Mouse (Mus musculus) embryo, embryonic 10 days (tissue): ENCODE measurements around the gene Kifc3.
A peak's percentile ranks its signal among the peaks of the same experiment; 100 is the strongest.

Source experiments
- DNase-seq: peaks from one replicate; pipeline ENCODE4 v3.0.0-alpha.2; 2015; ENCODE audit warnings: low spot score

The Kifc3 gene

DNA sequence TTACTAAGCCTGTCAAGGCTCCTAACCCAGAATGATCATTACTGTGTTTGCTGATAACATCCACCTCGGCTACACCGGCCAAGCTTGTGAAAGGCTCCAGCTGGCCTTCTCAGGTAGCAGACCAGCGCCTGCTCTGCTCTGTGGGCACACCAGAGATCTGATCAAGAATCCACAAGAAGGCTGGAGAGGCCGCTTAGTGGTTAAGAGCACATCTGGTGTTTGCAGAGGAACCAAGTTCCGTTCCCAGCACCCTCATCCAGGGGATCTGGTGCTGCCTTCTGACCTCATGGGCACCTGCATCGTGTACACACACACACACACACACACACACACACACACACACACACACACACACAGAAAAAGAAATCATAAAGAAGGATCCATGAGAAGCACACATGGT, 46.5 kb downstream of the Kifc3 start:
- no peak for DNase-seq

DNA sequence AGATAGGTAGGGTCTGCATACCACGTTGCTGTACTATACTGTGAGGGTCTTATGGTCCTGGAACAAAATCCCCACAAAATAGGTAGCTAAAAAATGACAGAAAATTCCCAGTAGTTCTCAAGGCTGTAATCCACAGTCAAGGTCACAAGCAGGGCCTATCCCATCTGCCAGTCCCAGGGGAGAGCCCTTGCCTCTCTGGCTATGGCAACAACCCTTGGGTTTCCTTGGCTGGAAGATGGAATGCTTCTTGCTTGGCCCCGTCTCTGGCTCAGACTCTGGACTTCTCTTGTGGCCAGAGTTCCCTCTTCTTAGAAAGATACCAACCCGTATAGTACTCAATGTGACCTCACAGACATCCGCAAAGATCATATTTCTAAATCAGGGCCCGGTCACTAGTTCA, 47.3 kb downstream of the Kifc3 start:
- no peak for DNase-seq

DNA sequence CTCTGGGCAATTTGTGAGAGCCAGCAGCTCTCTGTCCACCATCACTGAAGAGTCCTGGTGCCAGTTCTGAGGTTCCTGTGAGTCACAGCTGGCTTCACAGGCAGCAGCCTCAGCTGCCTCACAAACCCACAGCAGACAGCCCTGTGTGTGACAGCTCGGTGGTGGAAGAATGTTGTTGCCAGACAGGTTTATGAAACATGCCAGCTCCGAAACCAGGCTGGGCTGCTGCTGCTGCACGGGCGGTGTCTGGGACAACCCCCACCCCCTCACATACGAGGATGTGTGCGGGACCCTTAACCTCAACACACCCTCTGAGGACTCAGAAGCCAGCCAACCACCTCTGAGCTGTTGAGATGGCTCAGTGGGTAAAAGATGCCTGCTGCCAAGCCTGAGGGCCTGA, 48.0 kb downstream of the Kifc3 start:
- DNase-seq, result no peak

DNA sequence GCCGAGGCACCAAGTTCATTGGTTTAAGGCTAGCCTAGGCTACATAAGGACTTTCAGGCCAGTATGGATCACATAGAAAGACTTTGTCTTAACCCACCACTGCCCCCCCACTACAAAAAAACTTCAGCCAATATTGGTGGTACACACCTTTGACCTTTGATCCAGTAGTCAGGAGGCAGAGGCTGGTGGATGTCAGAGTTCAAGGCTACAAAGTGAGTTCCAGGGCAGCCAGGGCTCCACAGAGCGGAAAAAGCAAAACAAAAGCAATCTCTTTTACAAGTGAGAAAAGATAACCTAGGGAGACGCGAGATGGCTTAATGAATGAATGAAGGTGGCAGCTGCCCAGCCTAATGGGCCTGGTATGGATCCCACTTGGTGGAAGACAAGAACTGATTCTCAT, 48.6 kb downstream of the Kifc3 start:
- no peak for DNase-seq

DNA sequence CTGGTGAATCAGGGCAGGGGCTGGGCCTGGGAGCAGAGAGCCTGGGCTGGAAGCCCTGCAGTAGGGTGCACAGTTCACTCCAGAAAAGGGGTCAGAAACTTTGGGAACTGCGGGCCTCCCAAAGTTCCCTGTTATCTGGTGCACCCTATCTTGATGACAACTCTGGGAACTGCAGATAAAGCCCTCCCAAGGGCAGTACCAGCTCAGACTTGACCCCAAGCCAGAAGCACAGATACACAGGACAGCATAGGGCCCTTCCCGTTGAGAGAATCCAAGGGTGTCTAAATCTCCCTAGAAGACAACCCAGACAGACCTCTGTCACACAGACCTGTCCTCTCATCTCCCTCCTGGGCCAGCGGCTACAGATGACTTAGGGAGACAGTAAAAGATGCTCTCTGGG, 52.0 kb downstream of the Kifc3 start:
- DNase-seq, result no peak

DNA sequence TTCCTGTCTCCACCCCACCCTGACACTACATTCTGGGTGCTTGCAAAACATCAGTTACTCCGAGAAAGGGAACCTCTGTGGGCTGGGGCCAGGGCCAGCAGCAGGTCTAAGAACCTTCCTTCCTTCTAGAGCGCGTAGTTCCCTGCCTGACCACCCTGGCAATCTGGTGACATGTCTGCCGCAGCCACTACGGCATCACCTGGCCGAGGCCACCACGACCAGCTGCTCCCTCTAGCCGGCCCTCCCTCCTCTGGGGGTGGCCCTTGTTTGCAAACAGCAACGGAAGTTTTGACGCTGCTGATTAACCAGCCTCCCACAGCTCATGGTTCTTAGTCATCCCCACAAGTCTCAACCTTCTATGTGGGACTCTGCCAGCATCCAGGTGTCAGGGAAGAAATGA, 53.2 kb downstream of the Kifc3 start:
- DNase-seq, result no peak

GRCm38 (mm10) chr8:95146846-95147245, 55.8 kb downstream of the Kifc3 start:
- no peak for DNase-seq

GRCm38 (mm10) chr8:95146044-95146745, 56.4 kb downstream of the Kifc3 start:
- DNase-seq, result no peak

GRCm38 (mm10) chr8:95144631-95145015, 58.0 kb downstream of the Kifc3 start:
- DNase-seq, result no peak

DNA sequence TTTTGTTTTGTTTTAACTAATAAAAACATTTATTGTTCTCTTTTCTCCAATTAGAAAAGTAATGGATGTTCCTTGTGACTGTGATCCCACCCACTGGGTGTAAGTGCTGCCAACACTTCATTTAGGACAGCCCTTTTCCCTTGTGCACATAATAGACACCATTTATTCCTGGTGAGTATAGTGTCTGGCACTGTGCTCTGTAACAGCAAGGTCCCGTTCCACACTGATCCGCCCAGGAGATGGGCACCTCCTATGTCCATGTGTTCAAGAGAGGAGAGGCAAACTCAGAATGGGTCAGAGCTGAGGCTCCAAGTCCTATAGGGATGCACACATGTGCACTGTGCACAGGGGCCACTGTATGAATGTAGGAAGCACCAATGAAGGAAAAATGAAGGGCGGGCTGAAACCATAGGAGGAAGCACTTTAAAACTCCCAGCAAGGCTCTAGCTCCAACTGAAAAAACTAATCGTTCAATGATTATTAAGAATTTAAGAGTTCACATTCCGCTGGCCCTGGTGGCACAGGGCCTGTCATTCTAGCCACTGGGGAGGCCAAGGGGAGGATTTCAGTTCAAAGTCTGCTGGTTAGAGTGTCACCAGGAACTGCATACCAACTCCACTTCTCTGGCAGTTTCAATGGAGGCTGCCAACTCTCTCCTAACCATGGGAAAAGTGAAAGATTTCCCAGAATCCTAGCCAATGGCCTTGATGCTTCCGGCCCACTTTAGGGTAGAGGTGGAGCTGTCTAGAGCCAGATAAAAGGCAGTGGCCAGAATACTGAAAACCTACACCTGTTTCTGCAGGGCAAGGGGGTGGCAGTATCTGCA, 58.6 kb downstream of the Kifc3 start:
- no peak for DNase-seq

- peak; percentile 37 for DNase-seq
Measured at GRCm38 (mm10) chr8:95142985-95143804, 59.4 kb downstream of the Kifc3 start.

GRCm38 (mm10) chr8:95142075-95142831, 60.4 kb downstream of the Kifc3 start:
- DNase-seq, result peak; percentile 69

GRCm38 (mm10) chr8:95141469-95142074, 61.0 kb downstream of the Kifc3 start:
- no peak for DNase-seq

GRCm38 (mm10) chr8:95141026-95141425, 61.6 kb downstream of the Kifc3 start:
- no peak for DNase-seq

GRCm38 (mm10) chr8:95140555-95140954, 62.1 kb downstream of the Kifc3 start:
- no peak for DNase-seq

DNA sequence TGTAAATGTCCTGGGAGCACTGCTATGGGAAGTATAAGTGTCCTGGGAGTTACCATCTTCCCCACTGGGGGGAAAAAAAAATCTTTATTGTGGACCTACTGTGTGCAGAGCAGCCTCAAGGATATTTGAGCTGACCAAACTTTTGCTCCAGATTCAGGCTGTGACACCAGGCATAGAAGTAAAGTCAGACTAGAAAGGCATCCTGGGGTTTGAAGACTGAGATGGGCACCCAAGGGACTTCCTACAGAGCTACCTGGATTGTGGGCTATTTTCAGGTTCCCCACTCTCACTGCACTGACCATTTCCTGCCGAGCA, 63.6 kb downstream of the Kifc3 start:
- DNase-seq, result no peak

- no peak for DNase-seq
Measured at GRCm38 (mm10) chr8:95138341-95139050, 64.1 kb downstream of the Kifc3 start.

DNA sequence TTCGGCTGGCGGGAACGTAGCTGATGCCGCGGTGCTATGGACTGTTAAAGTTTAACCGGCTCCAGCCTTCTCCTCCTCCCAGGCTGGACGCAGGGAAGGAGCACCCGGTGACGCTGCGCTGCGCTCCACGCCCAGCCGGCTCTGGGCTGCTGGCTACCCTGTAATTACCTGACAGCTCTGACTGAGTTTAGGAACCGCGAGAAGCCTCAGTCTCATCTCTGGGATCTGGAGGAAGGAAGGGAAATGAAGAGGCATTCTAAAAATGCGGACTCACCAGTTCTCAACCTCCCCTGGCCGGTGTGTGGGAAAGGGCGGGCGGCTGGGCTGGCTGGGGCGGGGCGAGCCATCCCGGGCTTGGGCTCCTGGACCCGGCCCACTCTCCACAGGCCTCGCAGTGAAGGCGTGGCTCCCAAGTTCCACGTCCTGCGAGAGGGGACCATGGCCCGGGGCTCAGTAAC, 64.9 kb downstream of the Kifc3 start:
- peak; percentile 62 for DNase-seq

DNA sequence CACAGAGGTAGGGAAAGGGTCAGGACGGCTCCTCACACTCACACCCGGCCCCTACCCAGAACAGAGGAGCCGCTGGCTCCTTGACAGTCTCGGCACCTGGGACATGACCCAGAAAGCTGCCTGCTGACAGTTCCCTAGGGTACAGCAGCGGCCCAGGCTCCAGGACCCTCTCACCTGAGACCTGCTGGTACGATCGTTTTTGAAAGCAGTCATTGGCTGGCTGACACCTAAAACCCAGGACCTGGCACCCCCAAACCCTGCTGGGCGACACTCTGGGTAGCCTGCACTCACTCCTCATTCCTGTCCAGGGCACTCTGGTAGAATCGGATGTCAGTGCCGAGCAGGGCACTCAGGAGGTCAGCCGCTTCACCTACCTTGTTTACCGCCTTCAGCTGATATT, 65.4 kb downstream of the Kifc3 start:
- no peak for DNase-seq

DNA sequence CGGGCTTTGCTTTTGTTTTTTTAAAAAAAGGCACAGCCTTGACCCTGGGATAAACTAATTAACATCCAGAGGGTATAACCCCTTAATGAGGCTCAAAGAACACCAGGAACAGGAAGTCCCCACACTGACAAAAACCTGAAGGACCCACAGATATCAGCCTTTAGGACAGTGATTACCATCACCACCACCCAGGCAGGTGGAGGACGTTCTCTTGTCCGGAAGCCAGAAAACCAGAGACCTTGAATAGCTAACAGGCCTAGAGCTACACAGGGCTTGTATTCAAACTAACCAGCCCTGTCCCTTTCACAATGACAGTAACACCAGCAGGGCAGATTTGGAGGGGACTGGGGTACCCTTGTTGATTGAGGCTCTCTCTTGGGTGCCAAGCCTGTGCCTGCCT, 66.4 kb downstream of the Kifc3 start:
- no peak for DNase-seq

- no peak for DNase-seq
Measured at GRCm38 (mm10) chr8:95135242-95135641, 67.4 kb downstream of the Kifc3 start.
